Mouse (Mus musculus) kidney, adult 11 months (tissue): ENCODE results near the gene Phf20.
"Not testable (repeated sequence)": the region's sequence is repeated elsewhere in the genome, so short reads cannot be mapped to it uniquely, and the experiment has no call there.

Source experiments
- DNase-seq: peaks from one replicate; pipeline ENCODE4 v3.0.0; 2022

Phf20 gene

GRCm38 (mm10) chr2:156196302-156197128 lies at the start of gene Phf20:
TSS of gene Phf20 (plus strand) at chr2:156196466.
- DNase-seq: peak; percentile 98

- no peak for DNase-seq
Observed at GRCm38 (mm10) chr2:156147316-156147915, 48.9 kb upstream of the Phf20 start.

DNA sequence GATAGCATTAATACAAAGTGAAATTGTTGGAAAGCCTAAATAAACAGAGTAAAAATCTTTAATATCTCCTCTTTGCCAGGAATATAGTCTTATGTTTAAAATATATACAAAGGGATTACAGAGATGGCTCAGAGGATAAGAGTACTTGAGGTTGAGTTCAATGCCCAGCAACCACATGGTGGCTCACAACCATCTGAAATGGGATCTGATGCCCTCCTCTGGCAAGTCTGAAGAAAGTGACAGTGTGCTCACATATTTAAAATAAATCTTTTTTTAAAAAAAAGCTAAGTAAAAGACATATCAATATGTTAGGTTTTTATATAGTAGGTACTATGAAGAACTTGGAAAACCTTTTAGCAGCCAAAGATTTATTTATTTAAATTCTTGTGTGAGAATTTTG lies 44.7 kb upstream of the Phf20 start:
- DNase-seq: no peak

GRCm38 (mm10) chr2:156165478-156165877 lies 30.8 kb upstream of the Phf20 start:
- no peak for DNase-seq

DNA sequence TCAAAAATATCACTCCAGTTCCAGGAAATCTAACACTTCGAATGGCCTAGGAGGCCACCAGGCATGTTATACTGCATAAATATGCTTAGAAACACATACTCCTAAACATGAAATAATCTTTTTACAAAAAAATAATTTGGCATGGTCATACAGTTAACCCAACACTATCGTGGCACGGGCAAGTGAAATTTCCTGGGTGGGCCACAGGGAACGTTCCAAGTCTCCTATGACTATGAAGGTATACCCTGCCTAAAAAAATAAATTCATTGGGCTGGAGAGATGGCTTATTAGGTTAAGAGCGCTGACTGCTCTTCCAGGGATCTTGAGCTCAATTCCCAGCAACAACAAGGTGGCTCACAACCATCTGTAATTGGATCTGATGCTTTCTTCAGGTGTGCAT lies 29.7 kb upstream of the Phf20 start:
- no peak for DNase-seq

GRCm38 (mm10) chr2:156177079-156177478 lies 19.2 kb upstream of the Phf20 start:
- DNase-seq: no peak

GRCm38 (mm10) chr2:156177651-156178050 lies 18.6 kb upstream of the Phf20 start:
- DNase-seq: no peak

DNA sequence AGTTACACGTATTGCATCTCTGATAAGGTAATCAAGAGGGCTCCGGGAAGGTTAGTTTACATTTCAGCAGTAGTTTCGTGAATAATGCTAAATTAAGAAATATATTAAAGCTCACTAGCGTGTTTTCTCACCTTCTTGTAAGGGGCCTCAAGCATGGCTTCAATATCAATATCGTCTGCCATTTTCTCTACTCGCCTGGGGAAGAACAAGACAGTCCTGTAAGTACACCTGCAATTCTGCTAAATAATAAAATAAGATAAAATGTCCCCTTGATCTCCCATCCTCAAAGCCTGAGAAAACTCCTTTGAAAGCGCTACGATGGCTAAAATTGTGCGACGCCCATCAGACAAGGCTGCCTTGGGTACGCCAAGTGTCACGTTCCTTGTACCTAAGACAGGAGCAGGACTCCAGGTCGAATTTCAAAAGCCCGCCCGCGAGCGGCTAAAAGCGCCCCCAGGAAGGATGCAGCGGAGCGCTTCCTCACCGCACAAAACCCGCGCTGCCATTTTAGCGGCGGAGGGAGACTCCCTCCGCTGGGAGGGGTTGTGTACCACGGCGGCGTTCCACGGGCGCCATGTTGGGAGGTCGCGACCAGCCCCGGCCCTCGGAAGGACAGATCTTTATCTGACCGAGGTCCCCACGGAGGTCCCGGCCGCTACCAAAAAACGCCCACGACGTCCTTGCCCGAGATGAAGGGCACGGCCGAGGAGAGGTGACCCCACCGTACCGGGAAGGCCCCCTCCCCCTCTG lies 17.0 kb upstream of the Phf20 start:
- peak; percentile 69 for DNase-seq

DNA sequence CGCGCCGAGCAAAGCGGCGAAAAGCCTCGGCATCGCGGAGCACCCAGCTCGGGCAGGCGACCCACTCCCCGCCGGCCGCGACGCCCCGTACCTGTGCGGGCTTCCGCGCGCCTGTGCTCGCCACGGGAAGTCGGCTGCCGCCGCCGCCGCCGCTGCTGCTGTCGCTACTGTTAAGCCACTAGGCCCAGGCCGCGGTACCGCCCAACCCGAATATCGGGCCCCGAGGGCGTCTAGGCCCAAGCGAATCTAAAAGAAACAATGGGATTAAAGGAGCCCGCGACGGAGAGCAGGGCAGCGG lies 16.5 kb upstream of the Phf20 start:
- no peak for DNase-seq

- peak; percentile 99 for DNase-seq
Observed at GRCm38 (mm10) chr2:156180094-156180821, 16.0 kb upstream of the Phf20 start, which contains the start of gene Rbm39. TSS of gene Rbm39 (minus strand) at chr2:156180238.

DNA sequence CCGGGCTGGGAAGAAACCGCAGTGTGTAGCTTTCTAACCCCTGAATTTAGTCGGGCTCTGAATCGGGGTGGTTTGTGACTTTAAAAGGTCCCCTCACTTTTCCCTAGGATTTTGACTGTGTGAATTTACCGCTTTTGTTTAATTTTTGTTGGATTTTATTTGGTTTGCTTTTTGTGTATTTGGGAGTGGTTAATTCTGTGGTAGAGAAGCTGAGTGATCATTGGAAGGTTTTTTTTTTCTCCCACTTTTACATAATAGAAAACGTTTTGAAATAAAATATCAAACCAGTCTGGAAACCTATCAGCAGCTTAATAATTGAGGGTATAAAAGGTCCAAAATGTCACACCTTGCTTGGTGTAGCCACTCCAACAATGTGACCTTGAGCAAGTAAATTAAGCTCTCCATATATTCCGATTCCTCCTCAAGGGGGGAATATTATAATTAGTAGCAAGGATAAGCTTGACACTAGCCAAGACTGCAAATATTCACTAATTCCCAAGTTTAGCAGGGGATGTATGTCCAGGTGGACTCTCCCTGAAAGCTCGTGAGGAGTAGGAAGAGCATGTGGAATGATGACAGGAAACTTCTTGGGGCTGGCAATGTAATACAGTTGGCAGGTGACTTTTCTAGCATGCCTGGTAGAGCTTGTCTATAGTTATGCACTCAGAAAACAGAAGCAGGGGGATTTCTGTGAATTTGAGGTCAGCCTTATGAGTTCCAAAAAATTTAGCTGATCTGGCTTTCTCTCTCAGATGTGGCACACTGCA lies 15.3 kb upstream of the Phf20 start:
- no peak for DNase-seq

DNA sequence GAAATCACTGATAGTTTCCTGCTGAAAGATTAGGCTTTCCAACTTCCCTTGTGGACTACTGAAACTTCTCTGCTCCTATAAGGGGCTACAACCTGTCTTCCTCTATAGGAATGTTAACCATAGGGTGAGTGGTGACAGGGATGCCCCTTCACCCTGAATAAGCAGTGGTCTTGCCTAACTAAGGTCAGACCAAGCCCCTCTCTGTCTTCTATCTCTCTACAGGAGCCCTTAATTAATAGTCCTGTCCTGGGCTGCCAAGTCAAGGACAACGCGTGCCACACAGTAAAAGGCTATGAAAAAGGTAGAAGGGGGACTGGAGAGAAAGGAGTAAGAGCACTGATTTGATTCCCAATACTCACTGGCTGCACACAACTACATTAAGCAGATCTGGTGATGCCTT lies 14.7 kb upstream of the Phf20 start:
- no peak for DNase-seq

- not testable (repeated sequence) for DNase-seq
Observed at GRCm38 (mm10) chr2:156189241-156189640, 7.0 kb upstream of the Phf20 start.

DNA sequence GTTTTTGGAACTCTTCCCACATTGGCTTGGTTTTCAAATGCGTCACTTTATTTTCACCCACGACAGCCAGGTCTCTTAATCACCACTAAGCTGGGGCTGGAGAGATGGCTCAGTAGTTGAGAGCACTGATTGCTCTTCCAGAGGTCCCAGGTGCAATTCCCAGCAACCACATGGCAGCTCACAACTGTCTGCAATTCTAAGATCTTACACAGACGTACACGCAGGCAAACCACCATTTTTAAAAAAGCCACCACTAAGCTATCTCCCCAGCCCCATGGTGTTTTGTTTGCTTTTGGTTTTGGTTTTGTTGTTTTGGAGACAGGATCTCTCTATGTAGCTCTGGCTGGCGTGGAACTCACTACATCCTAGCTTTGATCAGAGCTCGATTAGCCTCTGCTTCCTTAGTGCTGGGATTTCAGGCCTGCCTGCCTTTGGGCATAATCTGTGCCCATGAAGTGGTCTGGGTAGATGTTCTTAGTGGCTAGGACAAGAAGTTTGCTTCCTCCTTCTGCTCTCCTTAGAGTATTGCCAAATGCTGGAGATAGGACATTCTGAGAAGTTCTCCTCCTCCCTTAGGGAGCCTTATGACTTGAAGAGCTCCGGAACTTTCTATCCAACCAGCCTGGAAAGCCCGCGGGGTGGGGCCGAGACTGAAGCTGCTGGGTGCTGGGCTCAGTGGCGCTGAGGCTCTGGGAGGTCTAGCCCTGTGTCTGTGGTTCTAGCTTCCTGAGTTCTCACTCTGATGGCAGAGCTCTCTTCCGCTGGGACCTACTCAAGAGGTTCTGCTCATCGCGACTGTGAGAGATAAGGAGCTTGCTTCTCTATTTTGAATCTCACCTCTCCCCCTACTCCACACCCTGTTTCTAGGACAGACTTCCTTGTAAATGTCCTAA lies 6.0 kb upstream of the Phf20 start:
- no peak for DNase-seq

DNA sequence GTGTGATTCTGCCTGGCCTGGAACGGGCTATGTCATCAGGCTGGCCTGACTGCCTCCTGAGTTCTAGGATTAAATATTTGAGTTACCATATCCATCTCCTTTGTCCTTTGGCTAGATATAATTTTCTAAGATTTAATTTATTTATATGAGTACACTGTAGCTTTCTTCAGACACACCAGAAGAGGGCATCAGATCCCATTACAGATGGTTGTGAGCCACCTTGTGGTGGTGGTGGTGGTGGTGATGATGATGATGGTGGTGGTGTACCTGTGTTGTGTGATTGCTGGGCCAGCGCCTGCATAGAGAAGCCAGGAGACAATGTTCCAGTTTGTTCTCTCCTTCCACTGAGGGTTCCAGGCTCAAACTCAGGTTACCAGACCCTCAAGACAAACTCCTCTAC lies 4.7 kb upstream of the Phf20 start:
- DNase-seq: no peak

DNA sequence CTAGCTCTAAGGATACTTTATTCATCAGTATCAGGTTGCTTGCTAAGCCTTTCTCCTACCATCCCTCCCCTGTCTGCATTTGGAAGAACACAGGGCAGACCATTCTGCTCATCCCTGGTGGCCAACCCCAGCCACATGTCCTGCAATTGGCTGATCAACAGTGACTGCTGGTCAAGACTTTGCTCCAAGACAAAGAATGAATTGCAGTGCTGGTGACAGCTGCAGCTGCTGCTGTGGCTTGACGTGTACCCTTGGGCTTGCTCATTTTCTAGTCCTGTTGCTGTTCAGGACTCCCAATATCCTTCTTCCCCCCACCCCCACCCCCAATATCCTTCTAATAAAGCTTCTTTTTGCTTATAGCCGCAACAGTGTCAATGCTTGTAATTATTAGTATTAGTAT lies 4.2 kb upstream of the Phf20 start:
- DNase-seq: no peak

- DNase-seq: no peak
Observed at GRCm38 (mm10) chr2:156193066-156193862, 3.0 kb upstream of the Phf20 start.

DNA sequence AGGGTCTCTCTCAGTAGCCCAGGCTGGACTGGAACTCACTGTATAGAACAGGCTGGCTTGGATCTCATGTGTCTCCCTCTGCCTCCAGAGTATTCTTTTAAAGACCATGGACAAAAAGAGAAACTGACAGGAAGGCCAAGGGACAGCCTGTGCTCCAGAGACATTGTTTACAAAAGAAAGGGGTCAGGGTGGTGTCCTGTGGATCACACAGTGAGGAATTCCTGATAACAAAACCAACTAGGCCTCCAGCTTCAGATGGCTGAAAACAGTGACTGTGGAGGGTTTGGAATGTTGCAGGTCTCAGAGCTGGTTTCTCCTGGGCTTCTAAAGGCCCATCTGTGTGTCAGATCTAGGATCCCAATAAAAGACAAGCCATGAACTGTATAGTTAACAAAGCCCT lies 1.7 kb upstream of the Phf20 start:
- DNase-seq: no peak

- DNase-seq: no peak
Observed at GRCm38 (mm10) chr2:156197129-156197911, 1.1 kb downstream of the Phf20 start.

DNA sequence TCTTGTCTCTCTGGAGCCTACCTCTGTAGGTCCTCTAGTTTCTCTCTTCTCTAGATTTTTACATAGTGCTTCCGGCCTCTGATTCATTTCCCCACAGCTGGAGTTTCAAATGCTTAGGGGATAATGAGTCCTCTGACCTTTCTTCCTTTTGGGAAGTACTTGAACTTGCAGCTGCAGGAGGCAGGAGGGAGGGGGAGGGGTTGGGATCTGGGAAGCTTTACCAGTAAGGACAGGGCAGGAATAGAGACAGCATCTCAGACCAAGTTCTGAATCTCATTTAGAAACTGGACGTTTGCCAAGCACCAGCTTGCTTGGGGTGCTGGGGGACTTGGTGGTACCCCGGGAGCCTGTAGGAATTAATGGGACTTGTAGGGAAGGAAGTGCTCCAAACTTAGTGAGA lies 3.7 kb downstream of the Phf20 start:
- DNase-seq: no peak
